In the genomic region with DNA sequence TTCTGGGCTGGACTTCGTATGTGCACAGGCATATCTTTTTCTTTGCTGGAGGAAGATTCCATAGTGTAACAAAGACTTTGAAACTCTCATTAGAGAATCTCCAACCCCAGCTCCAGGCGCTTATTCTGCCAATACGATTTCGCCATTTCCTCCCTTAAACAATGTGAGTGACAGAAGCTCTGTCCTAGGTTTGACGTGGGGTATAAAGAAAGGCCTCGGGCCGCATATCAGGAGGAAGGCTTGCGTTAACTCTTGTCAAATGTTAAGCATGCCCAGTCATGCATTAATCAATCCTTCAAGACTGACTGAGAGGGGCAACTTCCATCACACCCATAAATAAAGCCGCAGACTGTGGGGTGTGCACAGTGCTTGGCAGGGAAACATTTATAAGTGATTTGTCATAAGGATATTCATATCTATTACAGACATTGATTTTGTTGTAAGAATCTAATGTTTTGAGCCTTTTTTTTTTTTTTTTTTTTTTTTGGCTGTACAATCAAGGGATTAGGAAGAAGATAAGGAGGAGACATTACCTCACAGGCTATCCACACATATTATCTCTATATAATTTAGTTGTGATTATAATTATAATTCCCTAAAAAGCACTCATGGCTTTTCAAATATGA, we compare ENCODE assay signal across 21 mouse cellular contexts. TPM values are rescaled to one million over a fixed set of nuclear protein-coding genes. Genes with fewer than 3 reads are reported as not detected.
DNase-seq lines count a peak whose midpoint lies in the region; ATAC-seq and TF ChIP-seq lines count a peak whose summit lies in the region.
"Had no signal": no experiment of that assay in that cellular context is flagged by ENCODE, and none has a peak within 500 bp of the region (broad histone marks: within the 10 kb centered on the region; RNA-seq: fewer than 3 reads in every experiment).

No protein-coding gene starts in this region.

- no peak overlapping the region for H3K4me3 ChIP-seq in heart, embryonic 13.5 days
- no peak overlapping the region for H3K4me3 ChIP-seq in ES-Bruce4 (ENCODE audit: low read depth, low read length)
- no peak overlapping the region for H3K4me3 ChIP-seq in macrophage (ENCODE audit: inconsistent target)
- H3K4me3 ChIP-seq: midbrain, embryonic 15.5 days; neural tube, embryonic 15.5 days had no signal

- H3K9ac ChIP-seq in heart, embryonic 13.5 days: no peak overlapping the region
- H3K9ac ChIP-seq in ES-Bruce4 (ENCODE audit: low read depth, poor library complexity, severe bottlenecking): 0 out of 2 replicates have a peak overlapping the region, but pooled peaks have one; percentile 30
- H3K9ac ChIP-seq: hindbrain, embryonic 12.5 days; limb, embryonic 12.5 days; lung, embryonic 15.5 days; midbrain, embryonic 15.5 days; neural tube, embryonic 15.5 days had no signal

- WGBS in heart, embryonic 13.5 days: 60% methylated on average over 9 of the region's 9 CpGs
- WGBS in macrophage (ENCODE audit: missing documents): 37% methylated on average over 9 of the region's 9 CpGs

- peaks cover 15% of the 10 kb centered on the region for H3K4me1 ChIP-seq in heart, embryonic 13.5 days
- peaks cover 21% of the 10 kb centered on the region for H3K4me1 ChIP-seq in ES-Bruce4 (ENCODE audit: control insufficient read depth, insufficient read depth, low read length)
- H3K4me1 ChIP-seq: midbrain, embryonic 15.5 days had no signal

- TF ChIP-seq EP300 in ES-Bruce4 (IDR thresholded peaks at IDR 0.05; ENCODE audit: insufficient read depth, low read depth, low read length): no peak

- H3K4me2 ChIP-seq in heart, embryonic 13.5 days: peak overlapping the region; percentile 65

- H3K79me2 ChIP-seq in macrophage (ENCODE audit: inconsistent target): no peaks in the 10 kb centered on the region

- no peaks in the 10 kb centered on the region for H3K36me3 ChIP-seq in heart, embryonic 13.5 days
- H3K36me3 ChIP-seq in ES-Bruce4 (ENCODE audit: control insufficient read depth, insufficient read depth, low read length, poor library complexity, severe bottlenecking) (no peaks in the 10 kb centered on the region), macrophage (ENCODE audit: inconsistent target) (no peaks in the 10 kb centered on the region)
- H3K36me3 ChIP-seq: heart, embryonic 10.5 days; hindbrain, embryonic 12.5 days; limb, embryonic 12.5 days; lung, embryonic 15.5 days; midbrain, embryonic 15.5 days; neural tube, embryonic 15.5 days had no signal

- ATAC-seq in heart, embryonic 13.5 days (ENCODE audit: extremely low read depth, insufficient number of reproducible peaks, low FRiP score, low TSS enrichment): no peak
- peak; percentile 41 for ATAC-seq in granulocyte monocyte progenitor cell, adult 5-6 weeks (replicated peaks; ENCODE audit: poor library complexity, severe bottlenecking)
- ATAC-seq: midbrain, embryonic 15.5 days had no signal

- H3K9me3 ChIP-seq in heart, embryonic 13.5 days: no peaks in the 10 kb centered on the region
- no peaks in the 10 kb centered on the region for H3K9me3 ChIP-seq in ES-Bruce4 (replicated peaks; ENCODE audit: control insufficient read depth, insufficient read depth, low read length, poor library complexity, severe bottlenecking)
- H3K9me3 ChIP-seq: heart, embryonic 10.5 days; hindbrain, embryonic 12.5 days; limb, embryonic 12.5 days; lung, embryonic 15.5 days; midbrain, embryonic 15.5 days; neural tube, embryonic 15.5 days had no signal

- peak overlapping the region; percentile 65; the same call in 1 of the 2 replicates for H3K27ac ChIP-seq in heart, embryonic 13.5 days (replicated peaks)
- H3K27ac ChIP-seq in ES-Bruce4 (ENCODE audit: insufficient read depth, low read length) (peak overlapping the region; percentile 97), macrophage (peak overlapping the region; percentile 83)
- H3K27ac ChIP-seq: hindbrain, embryonic 12.5 days; limb, embryonic 12.5 days; lung, embryonic 15.5 days; midbrain, embryonic 15.5 days; neural tube, embryonic 15.5 days had no signal

- no peak for TF ChIP-seq CTCF in ES-Bruce4 (IDR thresholded peaks at IDR 0.05; ENCODE audit: low read depth, low read length)

- no peak for DNase-seq in heart, adult 8-10 months (ENCODE audit: low spot score)
- DNase-seq in left cerebral cortex, adult 18-20 months (ENCODE audit: low spot score in 2 of 2): no peak
- DNase-seq in kidney, postnatal 4 days: no peak
- DNase-seq in adrenal gland, adult 18-20 months (ENCODE audit: low spot score in 2 of 2): no peak
- DNase-seq: adrenal gland, postnatal 25 days; cerebellum, adult 18-20 months; cerebellum, postnatal 36 days; gastrocnemius, postnatal 25 days; heart, postnatal 14 days; kidney, adult 2 months; kidney, postnatal 36 days had no signal

- no peak for TF ChIP-seq POLR2A in ES-Bruce4 (IDR thresholded peaks at IDR 0.05; ENCODE audit: insufficient read depth, low read length)

- H3K27me3 ChIP-seq in heart, embryonic 13.5 days (replicated peaks): peaks cover 89% of the 10 kb centered on the region
- H3K27me3 ChIP-seq in ES-Bruce4 (ENCODE audit: control insufficient read depth, insufficient read depth, low read length, poor library complexity, severe bottlenecking): no peaks in the 10 kb centered on the region
- H3K27me3 ChIP-seq: hindbrain, embryonic 12.5 days; lung, embryonic 15.5 days; midbrain, embryonic 15.5 days; neural tube, embryonic 15.5 days had no signal

RNA-seq across cellular contexts. Expression of a gene that starts 27.2 kb away (rescaled TPM):
- polyA plus RNA-seq in heart, embryonic 13.5 days (2015; fragmentation: Nextera tagmentation; extraction: Ambion mirVana): 33.9 and 39.9 TPM in 2 replicates
- total RNA-seq in heart, adult 8-10 months (2022): 10 to 100 TPM; 25.1 to 35.9 (median 30.6) TPM
- 101 and 104 TPM in 2 replicates for polyA plus RNA-seq in ES-Bruce4 (2011; ENCODE audit: insufficient read depth, insufficient read length, low read depth, missing spikeins)
- total RNA-seq in granulocyte monocyte progenitor cell, adult 5-6 weeks (2014; fragmentation: Nextera tagmentation): 23.1 and 47.7 TPM in 2 replicates
- 14.2 and 27.2 TPM in 2 replicates for total RNA-seq in granulocyte monocyte progenitor cell, adult 5-6 weeks (2017)
- total RNA-seq in macrophage (2018; cell fraction: chromatin; rRNA removed): 10 to 100 TPM; 12.7 to 85.6 (median 44.3) TPM
- 10 to 100 TPM; 21.0 to 48.1 (median 32.3) TPM for total RNA-seq in macrophage (2018; cell fraction: cytosol; rRNA removed)
- 10 to 100 TPM; 16.9 to 76.7 (median 43.1) TPM for total RNA-seq in macrophage (2018; cell fraction: nucleus; rRNA removed)
- 23.9 to 41.6 TPM (median 40.7 TPM) in 3 replicates for polyA plus RNA-seq in macrophage (2018)
- total RNA-seq in left cerebral cortex, adult 18-20 months (2021): 10 to 100 TPM; 79.5 to 85.3 TPM
- 10 to 100 TPM; 39.7 to 50.8 TPM for total RNA-seq in adrenal gland, adult 18-20 months (2021)
